ENCODE assay signal across 9 mouse cellular contexts in the genomic region with DNA sequence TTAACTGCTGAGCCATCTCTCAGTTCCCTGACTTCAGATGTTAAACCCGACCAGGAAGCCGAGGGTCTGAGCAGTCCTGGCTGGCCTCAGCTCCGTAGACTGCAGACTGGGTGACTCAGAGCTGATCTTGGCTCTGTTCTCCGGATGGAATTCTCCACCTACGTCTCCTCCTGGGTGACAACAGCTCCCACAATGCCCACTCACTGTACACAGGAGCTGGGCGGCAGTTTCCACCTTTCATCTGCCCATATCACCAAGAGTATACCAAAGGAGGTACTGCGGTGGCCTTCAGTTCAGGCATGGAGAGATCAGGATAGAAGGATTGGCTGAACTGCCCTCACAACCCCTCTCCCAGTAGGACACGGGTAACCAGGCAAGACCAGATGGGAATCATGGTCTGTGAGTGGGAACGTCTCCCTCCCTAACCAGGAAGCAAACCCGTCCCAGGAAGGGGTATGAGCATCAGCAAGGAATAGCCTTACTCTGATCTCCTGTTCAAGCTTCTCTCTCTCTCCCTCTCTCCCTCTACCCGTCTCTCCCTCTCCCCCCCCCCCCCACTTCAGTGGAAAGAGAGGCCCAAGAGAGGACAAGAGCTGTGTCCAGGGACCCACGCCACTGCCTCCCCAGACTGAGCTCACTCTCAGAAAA. TPM values are rescaled to one million over a fixed set of nuclear protein-coding genes. Genes with fewer than 3 reads are reported as not detected.
DNase-seq lines count a peak whose midpoint lies in the region; ATAC-seq and TF ChIP-seq lines count a peak whose summit lies in the region.
"Had no signal": no experiment of that assay in that cellular context is flagged by ENCODE, and none has a peak within 500 bp of the region (broad histone marks: within the 10 kb centered on the region; RNA-seq: fewer than 3 reads in every experiment).

No protein-coding gene starts in this region.

- H3K27ac ChIP-seq in forebrain, postnatal 0 days (ENCODE audit: low read depth, low read length) = peak overlapping the region; percentile 97
- H3K27ac ChIP-seq in limb, embryonic 12.5 days = peak overlapping the region; percentile 96

- H3K4me3 ChIP-seq in forebrain, postnatal 0 days (ENCODE audit: low read depth, low read length) = peak overlapping the region; percentile 76
- peak overlapping the region; percentile 90 for H3K4me3 ChIP-seq in limb, embryonic 12.5 days (replicated peaks)

- no peaks in the 10 kb centered on the region for H3K27me3 ChIP-seq in forebrain, postnatal 0 days (ENCODE audit: insufficient read depth, low read length)
- peaks cover 17% of the 10 kb centered on the region for H3K27me3 ChIP-seq in limb, embryonic 12.5 days

- 0 out of 2 replicates have a peak, but pooled peaks cover 17% of the 10 kb centered on the region for H3K4me1 ChIP-seq in forebrain, postnatal 0 days (ENCODE audit: insufficient read depth)
- peaks cover 16% of the 10 kb centered on the region for H3K4me1 ChIP-seq in limb, embryonic 12.5 days (replicated peaks)

- 2% methylated on average over 11 of the region's 12 CpGs for WGBS in forebrain, postnatal 0 days
- 10% methylated on average over 11 of the region's 12 CpGs for WGBS in limb, embryonic 12.5 days

- DNase-seq in frontal cortex, adult 2 months (ENCODE audit: extremely low spot score in 1 of 2, low spot score in 1 of 2) = peak; percentile 26 to 83
- DNase-seq in frontal cortex, postnatal 10 days (ENCODE audit: low spot score in 2 of 2) = no peak
- peak; percentile 30 to 49 for DNase-seq in urinary bladder, adult 18-20 months (ENCODE audit: low spot score in 2 of 2)
- DNase-seq in urinary bladder, adult 2 months (ENCODE audit: low spot score) = no peak
- DNase-seq in forebrain, postnatal 0 days = peak; percentile 70
- peak; percentile 68 for DNase-seq in telencephalon, adult 2 months (ENCODE audit: low read depth, low spot score)

- no peaks in the 10 kb centered on the region for H3K36me3 ChIP-seq in forebrain, postnatal 0 days (ENCODE audit: insufficient read depth)
- peaks cover 28% of the 10 kb centered on the region for H3K36me3 ChIP-seq in limb, embryonic 12.5 days

- peak; percentile 57 for ATAC-seq in forebrain, postnatal 0 days
- ATAC-seq in limb, embryonic 12.5 days (ENCODE audit: insufficient number of reproducible peaks, insufficient read depth, low FRiP score, low TSS enrichment, low read depth) = peak; percentile 5; the same call in 1 of the 2 replicates
- ATAC-seq in megakaryocyte-erythroid progenitor cell, adult 5-6 weeks (replicated peaks; ENCODE audit: low FRiP score, low TSS enrichment, poor library complexity, severe bottlenecking) = no peak

- H3K4me2 ChIP-seq in forebrain, postnatal 0 days (ENCODE audit: low read depth) = peak overlapping the region; percentile 74
- peak overlapping the region; percentile 82 for H3K4me2 ChIP-seq in limb, embryonic 12.5 days

- H3K9ac ChIP-seq in forebrain, postnatal 0 days = peak overlapping the region; percentile 90
- peak overlapping the region; percentile 98 for H3K9ac ChIP-seq in limb, embryonic 12.5 days (replicated peaks)

- H3K9me3 ChIP-seq in forebrain, postnatal 0 days (ENCODE audit: low read length) = no peaks in the 10 kb centered on the region
- no peaks in the 10 kb centered on the region for H3K9me3 ChIP-seq in limb, embryonic 12.5 days

- TF ChIP-seq CTCF in forebrain, postnatal 0 days (IDR thresholded peaks at IDR 0.05; ENCODE audit: low read depth) = no peak

RNA-seq across cellular contexts. Expression of gene Serinc2, which starts 5.2 kb away (rescaled TPM):
- polyA plus RNA-seq in frontal cortex, adult 2 months (2012; rRNA removed) = 6.9 and 8.4 TPM in 2 replicates
- 84.7 and 87.7 TPM in 2 replicates for polyA plus RNA-seq in urinary bladder, adult 2 months (2012; rRNA removed)
- total RNA-seq in forebrain, postnatal 0 days (2014; rRNA removed) = 12.7 and 14.0 TPM in 2 replicates
- 22.5 and 24.2 TPM in 2 replicates for polyA plus RNA-seq in forebrain, postnatal 0 days (2015; fragmentation: Nextera tagmentation; extraction: Ambion mirVana)
- 199 and 205 TPM in 2 replicates for polyA plus RNA-seq in limb, embryonic 12.5 days (2016; fragmentation: Nextera tagmentation; extraction: Ambion mirVana)
- not detected in 2 replicates for total RNA-seq in megakaryocyte-erythroid progenitor cell, adult 5-6 weeks (2014; fragmentation: Nextera tagmentation)
- not detected in 2 replicates for total RNA-seq in megakaryocyte-erythroid progenitor cell, adult 5-6 weeks (2017)
- total RNA-seq: hematopoietic stem cell, adult 5-6 weeks had no signal

RNA-seq across cellular contexts. Expression of gene Fabp3, which starts 34.6 kb away (rescaled TPM):
- 248 and 255 TPM in 2 replicates for polyA plus RNA-seq in frontal cortex, adult 2 months (2012; rRNA removed)
- polyA plus RNA-seq in urinary bladder, adult 2 months (2012; rRNA removed) = 22.5 and 23.1 TPM in 2 replicates
- total RNA-seq in forebrain, postnatal 0 days (2014; rRNA removed) = 129 and 201 TPM in 2 replicates
- polyA plus RNA-seq in forebrain, postnatal 0 days (2015; fragmentation: Nextera tagmentation; extraction: Ambion mirVana) = 318 and 358 TPM in 2 replicates
- 11.3 and 14.1 TPM in 2 replicates for polyA plus RNA-seq in limb, embryonic 12.5 days (2016; fragmentation: Nextera tagmentation; extraction: Ambion mirVana)
- total RNA-seq in megakaryocyte-erythroid progenitor cell, adult 5-6 weeks (2014; fragmentation: Nextera tagmentation) = not detected in 2 replicates
- total RNA-seq in megakaryocyte-erythroid progenitor cell, adult 5-6 weeks (2017) = not detected in 2 replicates
- total RNA-seq: hematopoietic stem cell, adult 5-6 weeks had no signal

RNA-seq across cellular contexts. Expression of gene Gm10570, which starts 34.7 kb away (rescaled TPM):
- 1.2 and 2.3 TPM in 2 replicates for polyA plus RNA-seq in frontal cortex, adult 2 months (2012; rRNA removed)
- polyA plus RNA-seq in urinary bladder, adult 2 months (2012; rRNA removed) = 0.21 and 1.1 TPM in 2 replicates
- 1.1 and 1.8 TPM in 2 replicates for total RNA-seq in forebrain, postnatal 0 days (2014; rRNA removed)
- 1.0 and 1.2 TPM in 2 replicates for polyA plus RNA-seq in forebrain, postnatal 0 days (2015; fragmentation: Nextera tagmentation; extraction: Ambion mirVana)
- polyA plus RNA-seq in limb, embryonic 12.5 days (2016; fragmentation: Nextera tagmentation; extraction: Ambion mirVana) = not detected in 2 replicates
- not detected in 2 replicates for total RNA-seq in megakaryocyte-erythroid progenitor cell, adult 5-6 weeks (2014; fragmentation: Nextera tagmentation)
- not detected in 2 replicates for total RNA-seq in megakaryocyte-erythroid progenitor cell, adult 5-6 weeks (2017)
- total RNA-seq: hematopoietic stem cell, adult 5-6 weeks had no signal

RNA-seq across cellular contexts. Expression of gene Gm853, which starts 51.6 kb away (rescaled TPM):
- not detected in 2 replicates for polyA plus RNA-seq in frontal cortex, adult 2 months (2012; rRNA removed)
- polyA plus RNA-seq in urinary bladder, adult 2 months (2012; rRNA removed) = not detected in 2 replicates
- 0.08 TPM in 1 of 2 replicates, not detected in the other for total RNA-seq in forebrain, postnatal 0 days (2014; rRNA removed)
- 0.08 and 0.28 TPM in 2 replicates for polyA plus RNA-seq in forebrain, postnatal 0 days (2015; fragmentation: Nextera tagmentation; extraction: Ambion mirVana)
- polyA plus RNA-seq in limb, embryonic 12.5 days (2016; fragmentation: Nextera tagmentation; extraction: Ambion mirVana) = not detected in 2 replicates
- total RNA-seq in megakaryocyte-erythroid progenitor cell, adult 5-6 weeks (2014; fragmentation: Nextera tagmentation) = not detected in 2 replicates
- not detected in 2 replicates for total RNA-seq in megakaryocyte-erythroid progenitor cell, adult 5-6 weeks (2017)
- total RNA-seq: hematopoietic stem cell, adult 5-6 weeks had no signal

Comparison
In these comparisons a context has a peak if more than half of its experiments do, and no peak if none do; other contexts are left out.
1. DNase-seq: peak in frontal cortex, adult 2 months (2 of 2), urinary bladder, adult 18-20 months (2 of 2), forebrain, postnatal 0 days (single experiment) and telencephalon, adult 2 months (single experiment); none in frontal cortex, postnatal 10 days (0 of 2) and urinary bladder, adult 2 months (single experiment).
2. RNA of gene Fabp3, which starts 34.6 kb away (polyA plus RNA-seq): 318 to 358 TPM in forebrain, postnatal 0 days and 248 to 255 TPM in frontal cortex, adult 2 months; 22.5 to 23.1 TPM in urinary bladder, adult 2 months and 11.3 to 14.1 TPM in limb, embryonic 12.5 days; every median in the first group is over 10 times any median in the second.